Mouse (Mus musculus) C2C12 (cell line): ENCODE results near the gene Ccser2.

Source experiments
- CTCF ChIP-seq: IDR thresholded peaks from one replicate; pipeline ENCODE4 v1.5.1; 2011; ENCODE audit not compliant: control insufficient read depth, insufficient read depth, insufficient read length
- MAX ChIP-seq: IDR thresholded peaks from one replicate; pipeline ENCODE4 v1.6.1; 2011; ENCODE audit warnings: mild to moderate bottlenecking, control low read depth

DNA sequence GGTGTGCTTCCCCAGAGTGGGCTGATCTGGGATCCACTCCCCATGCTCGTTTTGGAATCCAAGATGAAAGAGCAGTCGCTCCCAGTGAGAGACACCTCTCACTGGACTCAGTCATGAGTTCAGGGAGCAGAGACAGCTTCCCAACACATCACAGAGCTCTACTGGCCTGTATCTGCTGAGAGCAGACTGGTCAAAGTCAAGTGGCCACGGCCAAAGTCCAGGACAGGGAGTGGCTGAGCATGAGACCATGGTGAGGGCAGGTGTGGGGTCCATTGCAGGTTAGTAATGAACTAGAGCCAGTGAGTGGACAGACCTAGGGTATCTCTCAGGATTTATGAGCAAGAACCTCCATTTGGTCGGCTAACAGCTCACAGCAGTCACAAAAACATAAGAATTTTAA lies 109.6 kb downstream of the Ccser2 start:
- TF ChIP-seq CTCF (no peak), MAX (no peak)
